Mouse (Mus musculus) lung, postnatal 10 days (tissue): ENCODE results near the gene Mrpl11.
"Not testable (repeated sequence)": the region's sequence is repeated elsewhere in the genome, so short reads cannot be mapped to it uniquely, and the experiment has no call there.

Experiments used
- DNase-seq: peaks from one replicate; pipeline ENCODE4 v3.0.0; 2021

Mrpl11 gene

GRCm38 (mm10) chr19:4961928-4962601, at the start of gene Mrpl11:
Gene Mrpl11 (plus strand): TSS chr19:4962147.
- peak; percentile 96 for DNase-seq

- DNase-seq, result no peak
Observed at GRCm38 (mm10) chr19:4915924-4916603, 45.9 kb upstream of the Mrpl11 start.

- no peak for DNase-seq
Observed at GRCm38 (mm10) chr19:4916827-4917226, 45.1 kb upstream of the Mrpl11 start.

- DNase-seq, result no peak
Observed at GRCm38 (mm10) chr19:4919652-4920051, 42.3 kb upstream of the Mrpl11 start.

GRCm38 (mm10) chr19:4925121-4925860, 36.7 kb upstream of the Mrpl11 start:
- no peak for DNase-seq

- DNase-seq, result peak; percentile 100
Observed at GRCm38 (mm10) chr19:4927904-4928531, 33.9 kb upstream of the Mrpl11 start, which contains the start of gene Dpp3. Gene Dpp3 (minus strand): TSS chr19:4928287.

GRCm38 (mm10) chr19:4928781-4929180, 33.2 kb upstream of the Mrpl11 start:
- peak; percentile 32 for DNase-seq

GRCm38 (mm10) chr19:4936896-4937295, 25.1 kb upstream of the Mrpl11 start:
- no peak for DNase-seq

- DNase-seq, result peak; percentile 13
Observed at GRCm38 (mm10) chr19:4937444-4938310, 24.3 kb upstream of the Mrpl11 start.

GRCm38 (mm10) chr19:4942551-4943252, 19.2 kb upstream of the Mrpl11 start, which contains the start of gene Peli3:
Gene Peli3 (minus strand): TSS chr19:4943127.
- DNase-seq, result peak; percentile 78

GRCm38 (mm10) chr19:4943253-4943588, 18.7 kb upstream of the Mrpl11 start:
- DNase-seq, result peak; percentile 71

GRCm38 (mm10) chr19:4945540-4945939, 16.4 kb upstream of the Mrpl11 start:
- no peak for DNase-seq

GRCm38 (mm10) chr19:4948641-4949040, 13.3 kb upstream of the Mrpl11 start:
- DNase-seq, result not testable (repeated sequence)

GRCm38 (mm10) chr19:4968236-4968635, 6.3 kb downstream of the Mrpl11 start:
- DNase-seq, result no peak

GRCm38 (mm10) chr19:4981767-4982166, 19.8 kb downstream of the Mrpl11 start:
- DNase-seq, result peak; percentile 46

- DNase-seq, result peak; percentile 95
Observed at GRCm38 (mm10) chr19:4989013-4989412, 27.1 kb downstream of the Mrpl11 start.

GRCm38 (mm10) chr19:4989434-4990255, 27.7 kb downstream of the Mrpl11 start:
- DNase-seq, result no peak

GRCm38 (mm10) chr19:4990256-4990625, 28.3 kb downstream of the Mrpl11 start, which contains the start of gene Npas4:
Gene Npas4 (minus strand): TSS chr19:4990316.
- no peak for DNase-seq

- DNase-seq, result no peak
Observed at GRCm38 (mm10) chr19:4990716-4991115, 28.8 kb downstream of the Mrpl11 start.

- DNase-seq, result no peak
Observed at GRCm38 (mm10) chr19:4992371-4992770, 30.4 kb downstream of the Mrpl11 start.

GRCm38 (mm10) chr19:4992904-4993303, 31.0 kb downstream of the Mrpl11 start:
- DNase-seq, result peak; percentile 83
